Mouse (Mus musculus) kidney, postnatal 0 days (tissue): ENCODE data around the gene Slc36a4. TPM values are rescaled to one million over a fixed set of nuclear protein-coding genes. Genes with fewer than 3 reads are reported as not detected.

Experiments used
- ATAC-seq: fragments of 200-750 bp; cut with Nextera tagmentation; replicated peaks from 2 replicates; pipeline ENCODE4 v1.8.0; 2017; ENCODE audit warnings: low read depth, moderate number of reproducible peaks, moderate TSS enrichment, moderate library complexity; ENCODE audit not compliant: low FRiP score
- DNase-seq: peaks from one replicate; pipeline ENCODE4 v3.0.0-alpha.2; 2016; ENCODE audit warnings: low spot score
- H3K27ac ChIP-seq: fragments of 300-500 bp; sonication (generic); 2 replicates; pipeline ENCODE4 v1.5.1; 2014; ENCODE audit warnings: mild to moderate bottlenecking
- H3K27me3 ChIP-seq: fragments of 300-500 bp; sonication (generic); 2 replicates; pipeline ENCODE4 v1.6.1; 2014; ENCODE audit warnings: low read length, mixed read lengths; ENCODE audit not compliant: insufficient read depth
- H3K36me3 ChIP-seq: fragments of 300-500 bp; sonication (generic); 2 replicates; pipeline ENCODE4 v1.6.1; 2014; ENCODE audit warnings: low read length, mixed read lengths; ENCODE audit not compliant: insufficient read depth
- H3K4me1 ChIP-seq: fragments of 300-500 bp; sonication (generic); replicated peaks from 2 replicates; pipeline ENCODE4 v1.6.1; 2014; ENCODE audit warnings: antibody characterized with exemption, low read length, mixed read lengths; ENCODE audit not compliant: insufficient read depth
- H3K4me2 ChIP-seq: fragments of 300-500 bp; sonication (generic); 2 replicates; pipeline ENCODE4 v1.6.1; 2014; ENCODE audit warnings: mild to moderate bottlenecking, low read length, moderate library complexity, mixed read lengths
- H3K4me3 ChIP-seq: fragments of 300-500 bp; sonication (generic); replicated peaks from 2 replicates; pipeline ENCODE4 v1.5.1; 2014; ENCODE audit warnings: low read depth, low read length
- H3K9ac ChIP-seq: fragments of 300-500 bp; sonication (generic); 2 replicates; pipeline ENCODE4 v1.6.1; 2014; ENCODE audit warnings: low read depth, low read length
- H3K9me3 ChIP-seq: fragments of 300-500 bp; sonication (generic); replicated peaks from 2 replicates; pipeline ENCODE4 v1.6.1; 2016; ENCODE audit warnings: low read length, inconsistent platforms, mixed read lengths
- CTCF ChIP-seq: IDR thresholded peaks from 2 replicates; pipeline ENCODE4 v1.5.1; 2016; ENCODE audit warnings: antibody characterized with exemption, low read depth, mild to moderate bottlenecking, moderate library complexity
- WGBS: fragments of 180-500 bp; shearing (Covaris S2); extraction: QIAGEN DNeasy Blood & Tissue Kit; methylation state at CpG from one replicate; pipeline ENCODE4 v1.1.7; 2014; 5-methylcytosine and 5-hydroxymethylcytosine counted together
- polyA plus RNA-seq: library from polyadenylated mRNA; unstranded; fragments of >200 nt; fragmentation: Nextera tagmentation; extraction: Ambion mirVana; gene quantifications from 2 replicates; pipeline ENCODE4 v1.2.1, GENCODE M21; 2015

Gene Slc36a4
- 13.5 and 13.8 TPM in 2 replicates for polyA plus RNA-seq

- WGBS, result 4% methylated on average over 71 of the region's 75 CpGs
- Histone ChIP-seq H3K36me3 (no peaks in the 10 kb centered on the region), H3K9me3 (no peaks in the 10 kb centered on the region), H3K27ac (peak within 1 kb of the TSS; percentile 87), H3K9ac (peak within 1 kb of the TSS; percentile 87), H3K4me2 (peak within 1 kb of the TSS; percentile 77), H3K4me1 (no peaks in the 10 kb centered on the region; the same call in 1 of the 2 replicates), H3K4me3 (peak within 1 kb of the TSS; percentile 71), H3K27me3 (no peaks in the 10 kb centered on the region)
- DNase-seq, result peak; percentile 77
- TF ChIP-seq CTCF, result no peak
- ATAC-seq, result peak; percentile 87
Measured at GRCm38 (mm10) chr9:15709599-15710381, at the start of gene Slc36a4. TSS of gene Slc36a4 (plus strand) at chr9:15709738.

GRCm38 (mm10) chr9:15664606-15665005 lies 44.9 kb upstream of the Slc36a4 start:
- Histone ChIP-seq H3K9me3 (no peaks in the 10 kb centered on the region), H3K4me2 (no peak overlapping the region), H3K9ac (no peak overlapping the region), H3K27me3 (no peaks in the 10 kb centered on the region), H3K36me3 (no peaks in the 10 kb centered on the region), H3K27ac (no peak overlapping the region), H3K4me1 (no peaks in the 10 kb centered on the region), H3K4me3 (no peak overlapping the region)
- no peak for DNase-seq
- WGBS, result 71% methylated on average over 7 of the region's 7 CpGs
- TF ChIP-seq CTCF, result no peak
- no peak for ATAC-seq

GRCm38 (mm10) chr9:15669452-15669851 lies 40.1 kb upstream of the Slc36a4 start:
- no peak for TF ChIP-seq CTCF
- DNase-seq, result no peak
- H3K4me3 ChIP-seq, result no peak overlapping the region
- peak overlapping the region; percentile 37; the same call in 1 of the 2 replicates for H3K27ac ChIP-seq
- H3K4me2 ChIP-seq, result no peak overlapping the region
- no peaks in the 10 kb centered on the region for H3K36me3 ChIP-seq
- H3K4me1 ChIP-seq, result peaks cover 3% of the 10 kb centered on the region; the same call in 1 of the 2 replicates
- WGBS, result 36% methylated on average over 3 of the region's 3 CpGs
- no peak for ATAC-seq
- no peaks in the 10 kb centered on the region for H3K9me3 ChIP-seq
- no peak overlapping the region for H3K9ac ChIP-seq
- H3K27me3 ChIP-seq, result no peaks in the 10 kb centered on the region

- Histone ChIP-seq H3K27me3 (no peaks in the 10 kb centered on the region), H3K4me1 (peaks cover 3% of the 10 kb centered on the region; the same call in 1 of the 2 replicates), H3K9me3 (no peaks in the 10 kb centered on the region), H3K4me2 (no peak overlapping the region), H3K27ac (peak overlapping the region; percentile 37; the same call in 1 of the 2 replicates), H3K4me3 (no peak overlapping the region), H3K36me3 (no peaks in the 10 kb centered on the region), H3K9ac (no peak overlapping the region)
- no peak for TF ChIP-seq CTCF
- 11% methylated on average over 5 of the region's 5 CpGs for WGBS
- DNase-seq (peak; percentile 87), ATAC-seq (peak; percentile 97)
Measured at GRCm38 (mm10) chr9:15670002-15670527, 39.5 kb upstream of the Slc36a4 start.

- Histone ChIP-seq H3K36me3 (no peaks in the 10 kb centered on the region), H3K9me3 (no peaks in the 10 kb centered on the region), H3K27me3 (no peaks in the 10 kb centered on the region), H3K4me2 (no peak overlapping the region), H3K4me3 (no peak overlapping the region), H3K4me1 (peaks cover 3% of the 10 kb centered on the region; the same call in 1 of the 2 replicates), H3K27ac (no peak overlapping the region), H3K9ac (no peak overlapping the region)
- 74% methylated on average over 1 of the region's 1 CpGs for WGBS
- no peak for TF ChIP-seq CTCF
- no peak for DNase-seq
- ATAC-seq, result no peak
Measured at GRCm38 (mm10) chr9:15672251-15672650, 37.3 kb upstream of the Slc36a4 start.

- no peaks in the 10 kb centered on the region for H3K4me1 ChIP-seq
- H3K27ac ChIP-seq, result no peak overlapping the region
- DNase-seq (peak; percentile 92), ATAC-seq (peak; percentile 87)
- H3K4me2 ChIP-seq, result no peak overlapping the region
- TF ChIP-seq CTCF, result peak; percentile 98
- no peaks in the 10 kb centered on the region for H3K36me3 ChIP-seq
- H3K9me3 ChIP-seq, result no peaks in the 10 kb centered on the region
- H3K9ac ChIP-seq, result no peak overlapping the region
- no peak overlapping the region for H3K4me3 ChIP-seq
- H3K27me3 ChIP-seq, result no peaks in the 10 kb centered on the region
- 19% methylated on average over 2 of the region's 2 CpGs for WGBS
Measured at GRCm38 (mm10) chr9:15681855-15682466, 27.6 kb upstream of the Slc36a4 start.
